Mouse (Mus musculus): Measurements from ENCODE around the gene Rpl21. TPM values are rescaled to one million over a fixed set of nuclear protein-coding genes. Genes with fewer than 3 reads are reported as not detected.
A peak's percentile ranks its signal among the peaks of the same experiment; 100 is the strongest.

Rpl21 gene
- polyA plus RNA-seq, 1 experiment from 2014 or later, result 596 TPM

DNA sequence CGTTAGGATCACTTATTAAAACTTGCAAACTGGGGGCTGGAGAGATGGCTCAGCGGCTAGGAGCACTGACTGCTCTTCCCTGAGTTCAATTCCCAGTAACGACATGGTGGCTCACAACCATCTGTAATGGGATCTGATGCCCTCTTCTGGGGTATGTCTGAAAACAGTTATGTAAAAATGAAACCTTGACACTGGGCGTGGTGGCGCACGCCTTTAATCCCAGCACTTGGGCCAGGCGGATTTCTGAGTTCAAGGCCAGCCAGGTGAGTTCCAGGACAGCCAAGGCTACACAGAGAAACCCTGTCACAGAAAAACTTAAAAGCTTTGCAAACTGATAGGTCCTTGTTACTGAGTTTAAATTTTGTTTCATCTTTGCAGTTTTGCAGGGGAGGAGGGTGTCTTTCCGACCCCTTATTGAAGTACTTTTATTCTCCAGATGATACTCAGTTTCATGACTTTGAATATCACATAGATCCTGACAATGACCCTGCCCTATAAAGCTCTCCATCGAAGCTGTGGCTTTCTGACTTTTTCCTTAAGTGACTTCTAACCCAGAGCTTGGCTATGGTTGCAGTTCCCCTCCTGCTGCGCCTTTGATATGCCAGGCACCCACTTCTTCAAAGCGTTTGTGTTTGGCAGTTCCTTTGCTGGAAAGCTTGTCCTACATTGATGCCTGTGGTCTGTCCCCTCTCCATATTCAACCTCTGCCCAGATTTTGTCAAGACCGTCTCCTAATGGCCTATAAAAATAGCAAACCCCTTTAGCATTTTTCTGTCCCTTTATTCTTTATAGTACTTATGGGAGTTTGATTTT is 6.4 kb downstream of the Rpl21 start:
- Histone ChIP-seq H3K27ac (replicated peaks; ENCODE audit: low read depth, low read length) (no peak overlapping the region), H3K36me3 (ENCODE audit: control insufficient read depth, insufficient read depth, low read length) (peaks cover 11% of the 10 kb centered on the region), H3K4me1 (ENCODE audit: control insufficient read depth, insufficient read depth, low read length) (0 out of 2 replicates have a peak, but pooled peaks cover 1% of the 10 kb centered on the region), H3K27me3 (ENCODE audit: control insufficient read depth, insufficient read depth, low read length) (no peaks in the 10 kb centered on the region), H3K4me2 (ENCODE audit: low read depth, severe bottlenecking) (no peak overlapping the region), H3K4me3 (ENCODE audit: low read depth, low read length) (no peak overlapping the region), H3K9ac (ENCODE audit: low read length) (no peak overlapping the region), H3K9me3 (ENCODE audit: control insufficient read depth, low read length) (no peaks in the 10 kb centered on the region)
- DNase-seq (ENCODE audit: low spot score) (no peak), ATAC-seq (ENCODE audit: insufficient number of reproducible peaks, low FRiP score, low TSS enrichment, low read depth) (no peak)
- 43% methylated on average over 12 of the region's 12 CpGs for WGBS

DNA sequence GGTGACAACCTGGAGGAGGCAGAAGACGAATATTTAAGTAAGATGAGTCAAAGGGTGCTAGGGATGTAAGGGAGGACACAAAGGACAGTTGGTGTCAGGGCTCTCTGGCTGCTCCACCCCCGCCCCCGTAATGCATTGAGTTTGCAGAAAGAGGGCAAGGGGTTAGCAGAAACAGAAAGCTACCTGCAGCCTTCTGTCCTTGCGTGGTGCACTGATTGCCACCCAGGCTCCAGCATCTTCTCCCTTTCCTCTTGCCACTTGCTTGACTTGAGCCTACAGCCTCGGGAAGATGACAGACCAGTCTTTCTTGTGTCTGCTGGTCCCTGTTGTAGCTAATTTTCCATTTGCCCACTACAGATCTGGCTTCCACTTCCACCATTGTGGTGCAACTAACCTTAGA is 7.1 kb downstream of the Rpl21 start:
- Histone ChIP-seq H3K27ac (replicated peaks; ENCODE audit: low read depth, low read length) (no peak overlapping the region), H3K27me3 (ENCODE audit: control insufficient read depth, insufficient read depth, low read length) (no peaks in the 10 kb centered on the region), H3K4me1 (ENCODE audit: control insufficient read depth, insufficient read depth, low read length) (no peaks in the 10 kb centered on the region), H3K4me3 (ENCODE audit: low read depth, low read length) (no peak overlapping the region), H3K4me2 (ENCODE audit: low read depth, severe bottlenecking) (no peak overlapping the region), H3K36me3 (ENCODE audit: control insufficient read depth, insufficient read depth, low read length) (peaks cover 11% of the 10 kb centered on the region), H3K9ac (ENCODE audit: low read length) (no peak overlapping the region), H3K9me3 (ENCODE audit: control insufficient read depth, low read length) (no peaks in the 10 kb centered on the region)
- WGBS, result 37% methylated on average over 5 of the region's 5 CpGs
- ATAC-seq (ENCODE audit: insufficient number of reproducible peaks, low FRiP score, low TSS enrichment, low read depth) (no peak), DNase-seq (ENCODE audit: low spot score) (no peak)

DNA sequence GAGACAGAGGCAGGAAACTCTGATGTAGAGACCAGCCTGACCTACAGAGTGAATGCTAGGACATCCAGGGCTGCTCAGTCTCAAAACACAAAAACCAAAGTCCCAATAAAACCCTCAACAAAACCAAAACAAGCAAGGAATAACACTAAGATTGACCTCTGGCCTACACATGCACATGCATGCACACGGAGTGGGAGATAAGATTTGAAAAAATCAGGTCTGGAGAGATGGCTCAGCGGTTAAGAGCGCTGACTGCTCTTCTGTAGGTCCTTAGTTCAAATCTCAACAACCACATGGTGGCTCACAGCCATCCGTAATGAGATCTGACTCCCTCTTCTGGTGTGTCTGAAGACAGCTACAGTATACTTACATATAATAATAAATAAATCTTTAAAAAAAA is 7.7 kb downstream of the Rpl21 start:
- H3K27me3 ChIP-seq (ENCODE audit: control insufficient read depth, insufficient read depth, low read length), result no peaks in the 10 kb centered on the region
- no peak overlapping the region for H3K4me3 ChIP-seq (ENCODE audit: low read depth, low read length)
- peaks cover 11% of the 10 kb centered on the region for H3K36me3 ChIP-seq (ENCODE audit: control insufficient read depth, insufficient read depth, low read length)
- no peaks in the 10 kb centered on the region for H3K4me1 ChIP-seq (ENCODE audit: control insufficient read depth, insufficient read depth, low read length)
- no peaks in the 10 kb centered on the region for H3K9me3 ChIP-seq (ENCODE audit: control insufficient read depth, low read length)
- DNase-seq (ENCODE audit: low spot score), result no peak
- no peak for ATAC-seq (ENCODE audit: insufficient number of reproducible peaks, low FRiP score, low TSS enrichment, low read depth)
- 91% methylated on average over 4 of the region's 4 CpGs for WGBS
- H3K27ac ChIP-seq (replicated peaks; ENCODE audit: low read depth, low read length), result no peak overlapping the region
- no peak overlapping the region for H3K9ac ChIP-seq (ENCODE audit: low read length)
- H3K4me2 ChIP-seq (ENCODE audit: low read depth, severe bottlenecking), result no peak overlapping the region

DNA sequence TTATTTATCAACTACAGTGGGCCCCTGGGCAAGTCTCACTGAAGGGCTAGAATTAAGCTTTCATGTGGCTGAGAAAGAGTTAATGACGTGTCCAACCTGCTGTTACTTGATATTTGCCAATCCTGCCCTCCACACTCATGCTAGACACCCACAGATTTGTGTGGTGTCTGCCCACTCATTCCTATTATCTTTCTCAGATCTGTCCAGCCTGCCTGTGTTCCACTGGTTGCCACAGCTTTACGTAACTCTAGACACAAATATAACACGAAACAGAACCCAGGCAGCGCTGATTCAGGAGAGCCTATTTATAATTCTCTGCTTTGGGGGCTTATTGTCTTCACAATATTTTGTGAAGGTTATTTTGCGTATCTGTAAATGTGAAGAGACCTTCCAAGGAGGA is 8.6 kb downstream of the Rpl21 start:
- Histone ChIP-seq H3K9ac (ENCODE audit: low read length) (no peak overlapping the region), H3K9me3 (ENCODE audit: control insufficient read depth, low read length) (no peaks in the 10 kb centered on the region)
- WGBS, result 87% methylated on average over 5 of the region's 5 CpGs

DNA sequence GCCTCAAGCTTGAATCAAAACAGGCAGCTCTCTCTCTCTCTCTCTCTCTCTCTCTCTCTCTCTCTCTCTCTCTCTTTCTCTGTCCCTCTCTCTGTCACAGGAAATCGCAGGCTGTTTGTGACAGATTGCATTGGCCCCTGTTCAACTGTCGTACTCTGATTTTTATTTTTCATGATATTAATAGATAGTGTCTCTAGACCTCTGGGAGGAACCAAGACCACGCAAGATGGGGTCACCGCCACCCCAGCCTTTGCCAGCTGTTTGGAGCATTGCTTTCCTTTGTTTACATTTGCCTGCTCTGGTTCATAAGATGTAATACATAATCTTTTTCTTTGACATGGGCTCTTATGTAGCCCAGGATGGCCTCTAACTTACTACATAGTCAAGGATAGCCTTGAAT is 9.3 kb downstream of the Rpl21 start:
- Histone ChIP-seq H3K36me3 (ENCODE audit: control insufficient read depth, insufficient read depth, low read length) (peaks cover 2% of the 10 kb centered on the region), H3K9ac (ENCODE audit: low read length) (no peak overlapping the region), H3K4me1 (ENCODE audit: control insufficient read depth, insufficient read depth, low read length) (no peaks in the 10 kb centered on the region), H3K27ac (replicated peaks; ENCODE audit: low read depth, low read length) (no peak overlapping the region), H3K4me2 (ENCODE audit: low read depth, severe bottlenecking) (no peak overlapping the region), H3K9me3 (ENCODE audit: control insufficient read depth, low read length) (no peaks in the 10 kb centered on the region), H3K27me3 (ENCODE audit: control insufficient read depth, insufficient read depth, low read length) (no peaks in the 10 kb centered on the region), H3K4me3 (ENCODE audit: low read depth, low read length) (no peak overlapping the region)
- ATAC-seq (ENCODE audit: insufficient number of reproducible peaks, low FRiP score, low TSS enrichment, low read depth), result no peak
- WGBS, result 94% methylated on average over 4 of the region's 4 CpGs
- no peak for DNase-seq (ENCODE audit: low spot score)

More for the DNA sequence above, 8.6 kb downstream of the Rpl21 start:
- Histone ChIP-seq H3K4me1 (ENCODE audit: control insufficient read depth, insufficient read depth, low read length) (no peaks in the 10 kb centered on the region), H3K27me3 (ENCODE audit: control insufficient read depth, insufficient read depth, low read length) (no peaks in the 10 kb centered on the region), H3K4me2 (ENCODE audit: low read depth, severe bottlenecking) (no peak overlapping the region), H3K27ac (replicated peaks; ENCODE audit: low read depth, low read length) (no peak overlapping the region), H3K36me3 (ENCODE audit: control insufficient read depth, insufficient read depth, low read length) (peaks cover 6% of the 10 kb centered on the region), H3K4me3 (ENCODE audit: low read depth, low read length) (no peak overlapping the region)
- ATAC-seq (ENCODE audit: insufficient number of reproducible peaks, low FRiP score, low TSS enrichment, low read depth) (no peak), DNase-seq (ENCODE audit: low spot score) (no peak)

DNA sequence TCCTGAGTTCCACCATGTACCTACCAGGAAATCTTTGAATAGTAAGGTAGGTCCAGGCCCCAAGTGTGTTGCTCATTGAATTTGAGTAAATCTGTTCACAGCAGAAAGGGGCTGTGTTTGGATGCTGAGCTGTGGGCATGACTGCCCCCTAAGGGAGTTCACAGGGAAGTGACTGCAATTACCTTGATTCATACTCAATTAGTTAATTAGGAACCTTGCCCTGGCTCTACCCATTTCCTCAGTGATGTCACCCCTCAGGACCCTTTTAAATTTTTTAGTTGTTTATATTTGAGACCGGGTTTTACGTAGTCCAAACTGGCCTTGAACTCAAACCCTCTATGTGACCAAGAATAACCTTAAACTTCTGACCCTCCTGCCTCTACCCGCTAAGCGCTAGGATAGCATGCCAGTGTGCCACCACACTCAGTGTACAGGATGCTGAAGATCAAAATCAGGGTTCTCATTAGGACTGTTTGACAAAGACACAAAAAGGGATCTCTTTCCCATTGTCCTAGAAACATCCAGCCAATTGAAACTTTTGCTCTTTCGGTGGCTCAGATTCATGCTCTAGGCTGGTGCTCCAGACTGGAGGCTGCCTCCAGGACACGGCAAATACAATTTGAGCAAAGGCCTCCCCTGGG is 11.7 kb downstream of the Rpl21 start:
- Histone ChIP-seq H3K27me3 (ENCODE audit: control insufficient read depth, insufficient read depth, low read length) (no peaks in the 10 kb centered on the region), H3K27ac (replicated peaks; ENCODE audit: low read depth, low read length) (no peak overlapping the region), H3K9me3 (ENCODE audit: control insufficient read depth, low read length) (no peaks in the 10 kb centered on the region), H3K4me1 (ENCODE audit: control insufficient read depth, insufficient read depth, low read length) (no peaks in the 10 kb centered on the region), H3K36me3 (ENCODE audit: control insufficient read depth, insufficient read depth, low read length) (no peaks in the 10 kb centered on the region; the same call in 1 of the 2 replicates), H3K9ac (ENCODE audit: low read length) (peak overlapping the region; percentile 81; the same call in 1 of the 2 replicates), H3K4me3 (ENCODE audit: low read depth, low read length) (peak overlapping the region; percentile 68), H3K4me2 (ENCODE audit: low read depth, severe bottlenecking) (peak overlapping the region; percentile 81)
- WGBS, result 16% methylated on average over 6 of the region's 6 CpGs
- DNase-seq (ENCODE audit: low spot score), result peak; percentile 33
- peak; percentile 15; the same call in 1 of the 2 replicates for ATAC-seq (ENCODE audit: insufficient number of reproducible peaks, low FRiP score, low TSS enrichment, low read depth)

DNA sequence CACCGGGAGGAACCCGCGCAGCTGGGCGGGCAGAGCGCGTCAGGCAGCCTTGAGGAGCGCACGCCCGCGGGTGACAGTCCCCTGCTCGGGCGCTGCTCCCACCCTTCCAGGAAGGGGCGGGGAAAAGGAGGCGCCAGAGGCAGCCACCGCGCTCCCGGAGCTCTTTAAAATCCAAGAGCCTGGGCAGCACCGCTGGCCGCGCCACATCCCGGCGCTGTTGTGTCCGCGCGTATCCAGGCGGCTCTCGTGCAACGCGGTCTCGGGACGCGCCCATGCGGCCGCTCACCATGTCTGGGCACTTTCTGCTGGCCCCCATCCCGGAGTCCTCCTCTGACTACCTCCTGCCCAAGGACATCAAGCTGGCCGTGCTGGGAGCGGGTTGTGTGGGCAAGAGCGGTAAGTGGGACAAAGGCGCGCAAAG is 12.3 kb downstream of the Rpl21 start, which contains the start of gene Rasl11a:
TSS of gene Rasl11a (plus strand) at position 127 of the 421 bp plus-strand sequence.
- Histone ChIP-seq H3K9me3 (ENCODE audit: control insufficient read depth, low read length) (no peaks in the 10 kb centered on the region), H3K4me3 (ENCODE audit: low read depth, low read length) (peak within 1 kb of the TSS; percentile 68), H3K4me1 (ENCODE audit: control insufficient read depth, insufficient read depth, low read length) (no peaks in the 10 kb centered on the region), H3K9ac (ENCODE audit: low read length) (peak within 1 kb of the TSS; percentile 81), H3K36me3 (ENCODE audit: control insufficient read depth, insufficient read depth, low read length) (no peaks in the 10 kb centered on the region), H3K27me3 (ENCODE audit: control insufficient read depth, insufficient read depth, low read length) (no peaks in the 10 kb centered on the region), H3K27ac (replicated peaks; ENCODE audit: low read depth, low read length) (no peak within 1 kb of the TSS), H3K4me2 (ENCODE audit: low read depth, severe bottlenecking) (peak within 1 kb of the TSS; percentile 81)
- peak; percentile 90 for DNase-seq (ENCODE audit: low spot score)
- under 1% methylated on average over 40 of the region's 40 CpGs for WGBS
- ATAC-seq (ENCODE audit: insufficient number of reproducible peaks, low FRiP score, low TSS enrichment, low read depth), result peak; percentile 82

DNA sequence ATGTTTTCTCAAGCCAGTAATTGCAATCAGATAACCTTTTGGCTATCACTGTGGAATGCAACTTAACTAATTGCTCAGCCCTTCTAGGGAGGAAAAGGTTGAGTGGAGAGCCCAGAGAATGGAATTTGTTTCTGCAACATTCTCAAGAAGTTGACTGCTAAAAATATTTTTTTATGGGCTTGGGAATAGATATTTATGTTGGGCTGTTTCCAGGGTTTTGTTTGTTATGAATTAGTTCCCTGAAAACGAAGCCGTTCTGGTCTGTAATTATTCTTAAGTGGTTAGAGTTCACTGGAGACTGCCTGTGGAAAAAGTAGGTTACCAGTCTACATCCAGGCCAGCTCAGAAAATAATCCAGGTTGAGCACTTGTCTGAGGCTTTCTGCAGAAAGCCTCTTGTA is 13.8 kb downstream of the Rpl21 start:
- 61% methylated on average over 2 of the region's 2 CpGs for WGBS
- Histone ChIP-seq H3K27ac (replicated peaks; ENCODE audit: low read depth, low read length) (no peak overlapping the region), H3K4me1 (ENCODE audit: control insufficient read depth, insufficient read depth, low read length) (no peaks in the 10 kb centered on the region), H3K4me2 (ENCODE audit: low read depth, severe bottlenecking) (no peak overlapping the region), H3K9ac (ENCODE audit: low read length) (no peak overlapping the region), H3K27me3 (ENCODE audit: control insufficient read depth, insufficient read depth, low read length) (no peaks in the 10 kb centered on the region), H3K36me3 (ENCODE audit: control insufficient read depth, insufficient read depth, low read length) (no peaks in the 10 kb centered on the region), H3K4me3 (ENCODE audit: low read depth, low read length) (no peak overlapping the region), H3K9me3 (ENCODE audit: control insufficient read depth, low read length) (no peaks in the 10 kb centered on the region)
- no peak for ATAC-seq (ENCODE audit: insufficient number of reproducible peaks, low FRiP score, low TSS enrichment, low read depth)
- no peak for DNase-seq (ENCODE audit: low spot score)
